Mouse (Mus musculus): ENCODE measurements at regions not wholly inside any gene's neighbourhood (a gene's known extent, or its start where the extent isn't known, plus 50 kb on each side); places are given as distances from the start of the nearest gene placed in this dataset.

GRCm38 (mm10) chr12:25394326-25394725, 297.4 kb upstream of the Id2 start:
- H3K4me3 ChIP-seq (replicated peaks; ENCODE audit: insufficient read depth, low read depth, low read length), result no peak overlapping the region
- TF ChIP-seq POLR2A (IDR thresholded peaks at IDR 0.05; ENCODE audit: borderline replicate concordance, insufficient read depth, low read length) (no peak), CTCF (IDR thresholded peaks at IDR 0.05; ENCODE audit: borderline replicate concordance, insufficient read depth, low read depth, low read length) (no peak)
- no peak overlapping the region for H3K27ac ChIP-seq (ENCODE audit: insufficient read depth, low read length)
- WGBS, result 92% methylated on average over 3 of the region's 3 CpGs
- no peaks in the 10 kb centered on the region; the same call in 1 of the 2 replicates for H3K27me3 ChIP-seq (ENCODE audit: control insufficient read depth, insufficient read depth, low read length)
- no peaks in the 10 kb centered on the region for H3K4me1 ChIP-seq (ENCODE audit: control insufficient read depth, insufficient read depth, low read length)
- no peak for DNase-seq

GRCm38 (mm10) chr12:25393501-25393900, 296.6 kb upstream of the Id2 start:
- WGBS, result 75% methylated on average over 4 of the region's 4 CpGs
- H3K27me3 ChIP-seq (ENCODE audit: control insufficient read depth, insufficient read depth, low read length), result no peaks in the 10 kb centered on the region; the same call in 1 of the 2 replicates
- no peak for DNase-seq
- no peak for TF ChIP-seq POLR2A (IDR thresholded peaks at IDR 0.05; ENCODE audit: borderline replicate concordance, insufficient read depth, low read length)
- TF ChIP-seq CTCF (IDR thresholded peaks at IDR 0.05; ENCODE audit: borderline replicate concordance, insufficient read depth, low read depth, low read length), result no peak
- no peak overlapping the region for H3K27ac ChIP-seq (ENCODE audit: insufficient read depth, low read length)
- H3K4me1 ChIP-seq (ENCODE audit: control insufficient read depth, insufficient read depth, low read length), result no peaks in the 10 kb centered on the region
- no peak overlapping the region for H3K4me3 ChIP-seq (replicated peaks; ENCODE audit: insufficient read depth, low read depth, low read length)

DNA sequence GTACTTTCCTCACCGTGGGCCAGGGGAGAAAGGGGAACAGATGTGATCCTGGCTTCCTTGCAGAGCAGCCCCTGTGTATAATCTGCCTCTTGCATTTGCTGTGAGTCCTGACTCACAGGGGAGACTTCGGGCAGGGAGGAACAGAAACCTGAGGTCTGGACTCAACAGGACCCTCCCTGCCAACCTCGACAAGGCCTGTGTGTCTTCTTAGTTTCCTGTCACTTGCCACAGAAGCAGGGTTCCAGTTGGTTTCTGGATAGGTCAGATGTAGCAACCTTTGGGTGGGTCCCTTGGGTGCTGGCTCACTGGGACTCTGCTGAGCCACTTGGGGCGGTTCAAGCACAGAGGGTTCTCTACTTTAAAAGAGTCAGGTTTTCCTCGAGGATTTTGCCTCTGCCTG, 292.3 kb upstream of the Id2 start:
- TF ChIP-seq POLR2A (IDR thresholded peaks at IDR 0.05; ENCODE audit: borderline replicate concordance, insufficient read depth, low read length), result no peak
- no peak for TF ChIP-seq CTCF (IDR thresholded peaks at IDR 0.05; ENCODE audit: borderline replicate concordance, insufficient read depth, low read depth, low read length)

DNA sequence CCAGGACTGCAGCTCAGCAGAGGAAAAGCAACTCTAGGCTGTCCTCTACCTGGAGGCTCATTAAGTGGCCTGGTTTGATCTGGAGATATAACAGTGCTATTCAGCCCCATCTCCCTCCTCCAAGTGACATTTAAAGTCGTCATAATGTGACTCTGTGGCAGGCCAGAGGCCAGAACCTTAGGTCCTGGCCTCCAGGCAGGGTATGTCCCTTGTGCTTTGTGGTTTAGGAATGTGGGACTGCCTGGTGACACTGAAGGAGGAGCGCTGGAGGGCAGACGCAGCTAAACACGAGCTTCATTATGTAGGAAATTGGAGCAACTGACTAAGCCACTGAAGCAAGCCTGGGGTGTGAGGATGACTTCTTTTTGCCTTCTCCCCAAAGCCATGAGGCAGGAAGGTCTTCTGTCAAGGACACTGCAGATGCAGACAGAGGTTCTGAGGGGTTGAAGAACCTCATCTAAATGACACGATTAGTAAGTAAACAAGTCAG, 290.9 kb upstream of the Id2 start:
- no peaks in the 10 kb centered on the region; the same call in 1 of the 2 replicates for H3K27me3 ChIP-seq (ENCODE audit: control insufficient read depth, insufficient read depth, low read length)
- no peak for TF ChIP-seq CTCF (IDR thresholded peaks at IDR 0.05; ENCODE audit: borderline replicate concordance, insufficient read depth, low read depth, low read length)
- no peak for TF ChIP-seq POLR2A (IDR thresholded peaks at IDR 0.05; ENCODE audit: borderline replicate concordance, insufficient read depth, low read length)
- WGBS, result 67% methylated on average over 5 of the region's 5 CpGs
- H3K4me1 ChIP-seq (ENCODE audit: control insufficient read depth, insufficient read depth, low read length), result no peaks in the 10 kb centered on the region
- no peak for DNase-seq
- no peak overlapping the region for H3K27ac ChIP-seq (ENCODE audit: insufficient read depth, low read length)
- no peak overlapping the region for H3K4me3 ChIP-seq (replicated peaks; ENCODE audit: insufficient read depth, low read depth, low read length)

More for the DNA sequence above, 292.3 kb upstream of the Id2 start:
- no peaks in the 10 kb centered on the region for H3K4me1 ChIP-seq (ENCODE audit: control insufficient read depth, insufficient read depth, low read length)
- no peak overlapping the region for H3K27ac ChIP-seq (ENCODE audit: insufficient read depth, low read length)
- DNase-seq, result no peak
- H3K27me3 ChIP-seq (ENCODE audit: control insufficient read depth, insufficient read depth, low read length), result no peaks in the 10 kb centered on the region; the same call in 1 of the 2 replicates
- WGBS, result 65% methylated on average over 5 of the region's 5 CpGs
- no peak overlapping the region for H3K4me3 ChIP-seq (replicated peaks; ENCODE audit: insufficient read depth, low read depth, low read length)

- Histone ChIP-seq H3K4me3 (replicated peaks; ENCODE audit: insufficient read depth, low read depth, low read length) (no peak overlapping the region), H3K4me1 (ENCODE audit: control insufficient read depth, insufficient read depth, low read length) (peaks cover 4% of the 10 kb centered on the region; the same call in 1 of the 2 replicates), H3K27me3 (ENCODE audit: control insufficient read depth, insufficient read depth, low read length) (no peaks in the 10 kb centered on the region; the same call in 1 of the 2 replicates), H3K27ac (ENCODE audit: insufficient read depth, low read length) (no peak overlapping the region)
- WGBS, result 86% methylated on average over 6 of the region's 6 CpGs
- TF ChIP-seq CTCF (IDR thresholded peaks at IDR 0.05; ENCODE audit: borderline replicate concordance, insufficient read depth, low read depth, low read length), result no peak
- TF ChIP-seq POLR2A (IDR thresholded peaks at IDR 0.05; ENCODE audit: borderline replicate concordance, insufficient read depth, low read length), result no peak
- DNase-seq, result no peak
Observed at GRCm38 (mm10) chr12:25382961-25383360, 286.0 kb upstream of the Id2 start.

DNA sequence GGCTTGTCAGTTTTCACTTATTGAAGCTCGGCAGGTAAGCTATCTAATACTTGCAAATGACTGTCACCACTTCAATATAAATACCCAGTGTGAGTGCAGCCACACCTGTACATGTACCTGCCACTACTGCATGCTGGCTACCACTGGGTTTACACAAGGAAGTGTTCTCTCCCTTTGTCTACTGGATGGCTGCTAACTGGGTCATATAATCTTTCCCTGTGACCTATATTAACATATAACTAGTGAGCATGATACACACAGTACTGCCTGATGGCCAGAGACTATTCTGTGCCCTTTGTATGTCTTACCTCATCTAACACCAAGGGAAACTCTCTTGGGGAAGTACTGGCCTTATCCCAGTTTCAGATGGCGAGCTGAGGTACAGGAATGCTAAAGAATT, 285.5 kb upstream of the Id2 start:
- Histone ChIP-seq H3K27ac (ENCODE audit: insufficient read depth, low read length) (no peak overlapping the region), H3K27me3 (ENCODE audit: control insufficient read depth, insufficient read depth, low read length) (no peaks in the 10 kb centered on the region; the same call in 1 of the 2 replicates), H3K4me3 (replicated peaks; ENCODE audit: insufficient read depth, low read depth, low read length) (no peak overlapping the region), H3K4me1 (ENCODE audit: control insufficient read depth, insufficient read depth, low read length) (peaks cover 5% of the 10 kb centered on the region; the same call in 1 of the 2 replicates)
- no peak for TF ChIP-seq CTCF (IDR thresholded peaks at IDR 0.05; ENCODE audit: borderline replicate concordance, insufficient read depth, low read depth, low read length)
- TF ChIP-seq POLR2A (IDR thresholded peaks at IDR 0.05; ENCODE audit: borderline replicate concordance, insufficient read depth, low read length), result no peak
- DNase-seq, result no peak
- 94% methylated on average over 2 of the region's 2 CpGs for WGBS

GRCm38 (mm10) chr12:25381619-25382018, 284.7 kb upstream of the Id2 start:
- H3K4me3 ChIP-seq (replicated peaks; ENCODE audit: insufficient read depth, low read depth, low read length), result no peak overlapping the region
- no peaks in the 10 kb centered on the region; the same call in 1 of the 2 replicates for H3K27me3 ChIP-seq (ENCODE audit: control insufficient read depth, insufficient read depth, low read length)
- no peak for DNase-seq
- peaks cover 5% of the 10 kb centered on the region; the same call in 1 of the 2 replicates for H3K4me1 ChIP-seq (ENCODE audit: control insufficient read depth, insufficient read depth, low read length)
- 79% methylated on average over 4 of the region's 4 CpGs for WGBS
- TF ChIP-seq POLR2A (IDR thresholded peaks at IDR 0.05; ENCODE audit: borderline replicate concordance, insufficient read depth, low read length) (no peak), CTCF (IDR thresholded peaks at IDR 0.05; ENCODE audit: borderline replicate concordance, insufficient read depth, low read depth, low read length) (no peak)
- H3K27ac ChIP-seq (ENCODE audit: insufficient read depth, low read length), result no peak overlapping the region

DNA sequence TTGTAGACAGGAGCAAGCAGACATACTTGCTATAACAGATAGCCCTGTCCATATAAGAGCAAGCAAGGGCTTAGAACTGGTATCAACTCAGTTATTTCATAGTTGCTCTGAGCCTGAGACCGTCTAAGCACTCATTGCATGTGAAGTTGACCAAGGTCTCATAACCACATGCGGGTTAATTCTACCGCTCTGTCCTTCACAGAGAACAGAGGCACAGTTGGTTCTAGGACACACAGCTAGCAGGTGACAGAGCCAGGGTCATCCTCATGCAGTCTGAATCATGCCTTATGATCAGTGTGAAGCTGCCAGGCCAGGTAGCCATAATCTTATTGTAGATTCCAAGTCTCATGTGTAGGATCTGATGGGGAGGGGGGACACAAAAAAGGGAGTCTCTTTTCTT, 283.1 kb upstream of the Id2 start:
- DNase-seq, result no peak
- Histone ChIP-seq H3K4me1 (ENCODE audit: control insufficient read depth, insufficient read depth, low read length) (peaks cover 5% of the 10 kb centered on the region; the same call in 1 of the 2 replicates), H3K27me3 (ENCODE audit: control insufficient read depth, insufficient read depth, low read length) (no peaks in the 10 kb centered on the region), H3K4me3 (replicated peaks; ENCODE audit: insufficient read depth, low read depth, low read length) (no peak overlapping the region), H3K27ac (ENCODE audit: insufficient read depth, low read length) (no peak overlapping the region)
- TF ChIP-seq CTCF (IDR thresholded peaks at IDR 0.05; ENCODE audit: borderline replicate concordance, insufficient read depth, low read depth, low read length), result no peak
- TF ChIP-seq POLR2A (IDR thresholded peaks at IDR 0.05; ENCODE audit: borderline replicate concordance, insufficient read depth, low read length), result no peak
- WGBS, result 96% methylated on average over 3 of the region's 3 CpGs
